24 mouse cellular contexts compared by ENCODE assay signal in genomic region chr2:81488821-81489220, GRCm38 (mm10).
A peak's percentile ranks its signal among the peaks of the same experiment; 100 is the strongest.
DNase-seq lines count a peak whose midpoint lies in the region; ATAC-seq lines count a peak whose summit lies in the region.
"Had no signal": no experiment of that assay in that cellular context is flagged by ENCODE, and none has a peak within 500 bp of the region (broad histone marks: within the 10 kb centered on the region; RNA-seq: fewer than 3 reads in every experiment).

No protein-coding gene starts in this region.

- no peak overlapping the region for H3K27ac ChIP-seq in heart, embryonic 12.5 days (ENCODE audit: poor library complexity, severe bottlenecking)
- H3K27ac ChIP-seq in kidney, embryonic 16.5 days (ENCODE audit: low read length) = no peak overlapping the region
- H3K27ac ChIP-seq: embryonic facial prominence, embryonic 12.5 days; forebrain, embryonic 13.5 days; forebrain, embryonic 15.5 days had no signal

- H3K36me3 ChIP-seq in heart, embryonic 12.5 days = no peaks in the 10 kb centered on the region
- H3K36me3 ChIP-seq in kidney, embryonic 16.5 days (ENCODE audit: insufficient read depth, low read length) = no peaks in the 10 kb centered on the region
- H3K36me3 ChIP-seq: embryonic facial prominence, embryonic 12.5 days; forebrain, embryonic 15.5 days; G1E had no signal

- no peaks in the 10 kb centered on the region for H3K9me3 ChIP-seq in heart, embryonic 12.5 days (replicated peaks)
- no peaks in the 10 kb centered on the region for H3K9me3 ChIP-seq in kidney, embryonic 16.5 days (ENCODE audit: low read length)
- H3K9me3 ChIP-seq: embryonic facial prominence, embryonic 12.5 days; forebrain, embryonic 13.5 days; forebrain, embryonic 15.5 days; G1E had no signal

- H3K4me2 ChIP-seq in heart, embryonic 12.5 days = no peak overlapping the region
- no peak overlapping the region for H3K4me2 ChIP-seq in kidney, embryonic 16.5 days (replicated peaks; ENCODE audit: low read depth, low read length)
- H3K4me2 ChIP-seq: embryonic facial prominence, embryonic 12.5 days; forebrain, embryonic 13.5 days; forebrain, embryonic 15.5 days had no signal

- no peaks in the 10 kb centered on the region for H3K4me1 ChIP-seq in heart, embryonic 12.5 days (replicated peaks)
- H3K4me1 ChIP-seq in kidney, embryonic 16.5 days (ENCODE audit: insufficient read depth, low read length) = no peaks in the 10 kb centered on the region
- H3K4me1 ChIP-seq: embryonic facial prominence, embryonic 12.5 days; forebrain, embryonic 13.5 days; forebrain, embryonic 15.5 days had no signal

- 53% methylated on average over 2 of the region's 2 CpGs for WGBS in heart, embryonic 12.5 days
- WGBS in kidney, embryonic 16.5 days = 45% methylated on average over 2 of the region's 2 CpGs

- ATAC-seq in heart, embryonic 12.5 days (ENCODE audit: insufficient number of reproducible peaks, low FRiP score) = no peak
- ATAC-seq in kidney, embryonic 16.5 days (ENCODE audit: low FRiP score, low TSS enrichment) = peak; percentile 61; the same call in 1 of the 2 replicates
- ATAC-seq: CD4-positive, CD25-positive, alpha-beta regulatory T cell, adult 4 months; forebrain, embryonic 13.5 days; forebrain, embryonic 15.5 days; forebrain, postnatal 0 days; Patski had no signal

- H3K4me3 ChIP-seq in heart, embryonic 12.5 days = no peak overlapping the region
- no peak overlapping the region for H3K4me3 ChIP-seq in kidney, embryonic 16.5 days (ENCODE audit: low read length)
- H3K4me3 ChIP-seq: embryonic facial prominence, embryonic 12.5 days; forebrain, embryonic 13.5 days; forebrain, embryonic 15.5 days had no signal

- no peak overlapping the region for H3K9ac ChIP-seq in heart, embryonic 12.5 days
- no peak overlapping the region for H3K9ac ChIP-seq in kidney, embryonic 16.5 days (replicated peaks; ENCODE audit: low read length)
- H3K9ac ChIP-seq: embryonic facial prominence, embryonic 12.5 days; forebrain, embryonic 13.5 days; forebrain, embryonic 15.5 days; forebrain, postnatal 0 days had no signal

- H3K27me3 ChIP-seq in heart, embryonic 12.5 days (replicated peaks) = no peaks in the 10 kb centered on the region
- no peaks in the 10 kb centered on the region for H3K27me3 ChIP-seq in kidney, embryonic 16.5 days (ENCODE audit: insufficient read depth, low read length)
- H3K27me3 ChIP-seq: CH12.LX; embryonic facial prominence, embryonic 12.5 days; forebrain, embryonic 13.5 days; forebrain, embryonic 15.5 days; Patski had no signal

- DNase-seq in embryo, embryonic 10 days (ENCODE audit: low spot score) = peak; percentile 7
- no peak for DNase-seq in embryo, embryonic 9.5 days (ENCODE audit: extremely low spot score)
- DNase-seq in heart, adult 11 months = peak; percentile 74
- no peak for DNase-seq in kidney, adult 9 months
- DNase-seq: adrenal gland, adult 2 months; adrenal gland, postnatal 10 days; adrenal gland, postnatal 25 days; B cell, adult 2 months; cerebellum, adult 11 months; cerebellum, adult 18-20 months; cerebellum, adult 8-10 months; cerebellum, adult 9-11 months; cerebellum, postnatal 25 days; embryo, embryonic 11 days; forebrain, postnatal 0 days had no signal

Comparison
In these comparisons a context has a peak if more than half of its experiments do, and no peak if none do; other contexts are left out.
1. DNase-seq: peak in embryo, embryonic 10 days (single experiment) and heart, adult 11 months (single experiment); none in embryo, embryonic 9.5 days (single experiment) and kidney, adult 9 months (single experiment).